Mouse (Mus musculus) olfactory bulb, adult 2 months (tissue): ENCODE data around the gene Isg20.

Experiments
- CTCF ChIP-seq: fragments of 200-500 bp; IDR thresholded peaks from 2 replicates; pipeline ENCODE4 v1.5.1; 2012; ENCODE audit warnings: low read depth, mild to moderate bottlenecking, low read length, moderate library complexity; ENCODE audit not compliant: insufficient read depth
- POLR2A ChIP-seq: fragments of 200-500 bp; IDR thresholded peaks from 2 replicates; pipeline ENCODE4 v1.6.1; 2012; ENCODE audit warnings: mild to moderate bottlenecking, low read depth, low read length, moderate library complexity; ENCODE audit not compliant: insufficient read depth

GRCm38 (mm10) chr7:78913649-78914544, 673 bp downstream of the Isg20 start:
- TF ChIP-seq CTCF = no peak
- TF ChIP-seq POLR2A = no peak
